Mouse (Mus musculus) liver, postnatal 0 days (tissue): Measurements from ENCODE around the gene Try4.

ENCODE experiments used
- CTCF ChIP-seq: sonication (generic); IDR thresholded peaks from 2 replicates; pipeline ENCODE4 v1.5.1; 2016; ENCODE audit warnings: antibody characterized with exemption, low read depth
- EP300 ChIP-seq: IDR thresholded peaks from 2 replicates; pipeline ENCODE4 v1.6.1; 2016; ENCODE audit warnings: antibody characterized with exemption, low read depth, mild to moderate bottlenecking

- TF ChIP-seq CTCF: no peak
- no peak for TF ChIP-seq EP300
These were observed 45.6 kb upstream of the Try4 start for GRCm38 (mm10) chr6:41256424-41256823.
